In genomic region chr13:48639570-48639969, GRCm38 (mm10) we compare ENCODE assay signal across 9 mouse cellular contexts. TPM values are rescaled to one million over a fixed set of nuclear protein-coding genes. Genes with fewer than 3 reads are reported as not detected.
DNase-seq lines count a peak whose midpoint lies in the region; ATAC-seq lines count a peak whose summit lies in the region.
"Had no signal": no experiment of that assay in that cellular context is flagged by ENCODE, and none has a peak within 500 bp of the region (broad histone marks: within the 10 kb centered on the region; RNA-seq: fewer than 3 reads in every experiment).

No protein-coding gene starts in this region.

- no peak overlapping the region for H3K27ac ChIP-seq in hindbrain, embryonic 10.5 days
- H3K27ac ChIP-seq in hindbrain, embryonic 12.5 days, result no peak overlapping the region
- H3K27ac ChIP-seq: limb, embryonic 12.5 days had no signal

- peaks cover 12% of the 10 kb centered on the region for H3K4me1 ChIP-seq in hindbrain, embryonic 10.5 days (replicated peaks)
- H3K4me1 ChIP-seq in hindbrain, embryonic 12.5 days, result no peaks in the 10 kb centered on the region
- H3K4me1 ChIP-seq: limb, embryonic 12.5 days had no signal

- peak; percentile 61 for DNase-seq in hindbrain, embryonic 10.5 days (ENCODE audit: low spot score)
- peak; percentile 35 for DNase-seq in adrenal gland, postnatal 25 days
- peak; percentile 73 to 74 for DNase-seq in kidney, postnatal 36 days
- DNase-seq in lung, postnatal 4 days, result peak; percentile 38 to 69
- DNase-seq in thymus, postnatal 14 days, result peak; percentile 60

- no peaks in the 10 kb centered on the region for H3K27me3 ChIP-seq in hindbrain, embryonic 10.5 days (ENCODE audit: insufficient read depth, poor library complexity, severe bottlenecking)
- no peaks in the 10 kb centered on the region; the same call in 1 of the 2 replicates for H3K27me3 ChIP-seq in hindbrain, embryonic 12.5 days
- H3K27me3 ChIP-seq: limb, embryonic 12.5 days had no signal

- H3K36me3 ChIP-seq in hindbrain, embryonic 10.5 days, result no peaks in the 10 kb centered on the region
- no peaks in the 10 kb centered on the region for H3K36me3 ChIP-seq in hindbrain, embryonic 12.5 days
- H3K36me3 ChIP-seq: limb, embryonic 12.5 days had no signal

- no peak overlapping the region for H3K4me2 ChIP-seq in hindbrain, embryonic 12.5 days (replicated peaks)
- H3K4me2 ChIP-seq: limb, embryonic 12.5 days had no signal

- no peak overlapping the region for H3K9ac ChIP-seq in hindbrain, embryonic 12.5 days
- H3K9ac ChIP-seq: limb, embryonic 12.5 days had no signal

- no peak overlapping the region for H3K4me3 ChIP-seq in hindbrain, embryonic 10.5 days
- H3K4me3 ChIP-seq in hindbrain, embryonic 12.5 days, result no peak overlapping the region
- H3K4me3 ChIP-seq: limb, embryonic 12.5 days had no signal

- H3K9me3 ChIP-seq in hindbrain, embryonic 10.5 days, result no peaks in the 10 kb centered on the region
- no peaks in the 10 kb centered on the region for H3K9me3 ChIP-seq in hindbrain, embryonic 12.5 days (replicated peaks)
- H3K9me3 ChIP-seq: limb, embryonic 12.5 days had no signal

- ATAC-seq in hindbrain, embryonic 12.5 days (ENCODE audit: low FRiP score), result no peak
- ATAC-seq in CD4-positive, CD25-positive, alpha-beta regulatory T cell, adult 4 months, result peak; percentile 81
- peak; percentile 69; the same call in 1 of the 2 replicates for ATAC-seq in erythroblast, adult 5-6 weeks (replicated peaks; ENCODE audit: low FRiP score, poor library complexity, severe bottlenecking)

RNA-seq across cellular contexts. Expression of gene Ptpdc1, which starts 14.1 kb away (rescaled TPM):
- polyA plus RNA-seq in hindbrain, embryonic 10.5 days (2016; fragmentation: Nextera tagmentation; extraction: Ambion mirVana), result 7.6 and 9.6 TPM in 2 replicates
- polyA plus RNA-seq in hindbrain, embryonic 12.5 days (2016; fragmentation: Nextera tagmentation; extraction: Ambion mirVana), result 20.5 and 21.4 TPM in 2 replicates
- 1 to 10 TPM in 1 of 2 experiments, under 1 TPM in 1; 0.79 to 1.6 TPM for polyA plus RNA-seq in CD4-positive, CD25-positive, alpha-beta regulatory T cell, adult 4 months (2017; shearing (Covaris generic))
- total RNA-seq in adrenal gland, postnatal 25 days (2021), result 5.5 and 11.3 TPM in 2 replicates
- 1.0 TPM in 1 of 2 replicates, not detected in the other for total RNA-seq in erythroblast, adult 5-6 weeks (2015; ENCODE audit: low replicate concordance)
- total RNA-seq in erythroblast, adult 5-6 weeks (2017; ENCODE audit: low replicate concordance), result 0.43 and 0.56 TPM in 2 replicates

RNA-seq across cellular contexts. Expression of gene Barx1, which starts 23.2 kb away (rescaled TPM):
- 2.9 TPM in 2 replicates for polyA plus RNA-seq in hindbrain, embryonic 10.5 days (2016; fragmentation: Nextera tagmentation; extraction: Ambion mirVana)
- 5.6 and 5.7 TPM in 2 replicates for polyA plus RNA-seq in hindbrain, embryonic 12.5 days (2016; fragmentation: Nextera tagmentation; extraction: Ambion mirVana)
- polyA plus RNA-seq in CD4-positive, CD25-positive, alpha-beta regulatory T cell, adult 4 months (2017; shearing (Covaris generic)), result not detected
- total RNA-seq in adrenal gland, postnatal 25 days (2021), result not detected in 2 replicates
- total RNA-seq in erythroblast, adult 5-6 weeks (2015; ENCODE audit: low replicate concordance), result not detected in 2 replicates
- total RNA-seq in erythroblast, adult 5-6 weeks (2017; ENCODE audit: low replicate concordance), result not detected in 2 replicates
